Comparison of ENCODE assay signal across 8 mouse cellular contexts in genomic region chr2:79224714-79225426, GRCm38 (mm10).
"Had no signal": no experiment of that assay in that cellular context is flagged by ENCODE, and none has a peak within 500 bp of the region (broad histone marks: within the 10 kb centered on the region; RNA-seq: fewer than 3 reads in every experiment).

No protein-coding gene starts in this region.

- DNase-seq: kidney, adult 11 months; kidney, adult 9 months; kidney, postnatal 36 days; layer of hippocampus, adult 9-11 months; layer of hippocampus, postnatal 36 days; left cerebral cortex, postnatal 4 days; lung, adult 18-20 months; thymus, postnatal 4 days had no signal
